Mouse (Mus musculus) lung, postnatal 0 days (tissue): Measurements from ENCODE around the gene Polr1d.

Experiments used
- CTCF ChIP-seq: IDR thresholded peaks from 2 replicates; pipeline ENCODE4 v1.5.1; 2016; ENCODE audit warnings: antibody characterized with exemption, mild to moderate bottlenecking
- EP300 ChIP-seq: IDR thresholded peaks from 2 replicates; pipeline ENCODE4 v1.6.1; 2016; ENCODE audit warnings: antibody characterized with exemption, mild to moderate bottlenecking, control low read depth

- TF ChIP-seq CTCF (no peak), EP300 (peak; percentile 88)
Observed at GRCm38 (mm10) chr5:147075103-147076025, 1.5 kb upstream of the Polr1d start.
